Mouse (Mus musculus) kidney, postnatal 4 days (tissue): ENCODE measurements around the gene Nfx1.

ENCODE experiments used
- DNase-seq, 2 experiments: peaks; one replicate each; pipeline ENCODE4 v3.0.0; 2021; ENCODE audit warnings: mixed read lengths in 2 of 2

Gene Nfx1

GRCm38 (mm10) chr4:41047524-41048271, 77.0 kb downstream of the Nfx1 start, which contains the start of gene Aqp7:
Aqp7 (minus strand) TSS chr4:41048139.
- DNase-seq, result no peak

GRCm38 (mm10) chr4:41048926-41049325, 78.2 kb downstream of the Nfx1 start:
- no peak for DNase-seq

- DNase-seq, result peak; percentile 94
These were observed 80.3 kb downstream of the Nfx1 start for GRCm38 (mm10) chr4:41050726-41051675.

GRCm38 (mm10) chr4:41051781-41052180, 81.1 kb downstream of the Nfx1 start:
- no peak for DNase-seq

DNA sequence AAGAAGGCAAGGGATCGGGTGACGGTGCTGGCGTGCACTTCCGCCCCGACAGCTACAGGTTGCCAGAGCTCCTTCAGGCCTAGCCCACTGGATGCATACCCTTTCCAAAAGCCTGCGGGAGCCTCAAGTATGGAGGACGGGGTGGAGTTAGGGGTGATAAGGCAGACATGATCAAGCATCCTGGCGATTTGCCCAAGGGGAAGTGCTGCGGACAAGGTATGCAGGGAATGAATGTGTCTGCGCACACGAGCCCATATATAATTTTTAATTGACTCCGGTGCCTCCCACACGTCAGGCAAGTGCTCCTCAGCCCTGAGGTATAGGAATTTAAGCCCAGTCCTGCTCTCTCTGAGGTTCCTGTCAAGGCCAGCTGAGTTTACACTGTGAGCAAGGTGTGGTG, 84.4 kb downstream of the Nfx1 start:
- DNase-seq, result peak; percentile 66 to 78

DNA sequence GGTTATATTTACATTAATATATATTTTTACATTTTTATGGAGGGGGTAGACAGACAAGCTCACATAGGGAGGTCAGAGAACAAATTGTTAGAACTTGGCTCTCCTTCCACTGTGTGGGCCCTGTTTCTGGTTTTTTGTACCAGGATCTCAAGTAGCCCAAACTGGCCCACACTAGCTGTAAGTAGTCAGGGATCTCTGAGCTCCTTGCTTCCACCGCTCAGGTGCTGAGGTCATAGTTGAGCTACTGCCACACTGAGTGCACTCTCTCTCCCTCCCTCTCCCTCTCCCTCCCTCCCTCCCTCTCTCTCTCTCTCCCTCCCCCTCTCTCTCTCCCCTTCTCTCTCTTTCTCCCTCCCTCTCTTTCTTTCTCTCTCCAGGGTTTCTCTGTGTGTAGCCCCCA, 85.5 kb downstream of the Nfx1 start:
- no peak for DNase-seq

DNA sequence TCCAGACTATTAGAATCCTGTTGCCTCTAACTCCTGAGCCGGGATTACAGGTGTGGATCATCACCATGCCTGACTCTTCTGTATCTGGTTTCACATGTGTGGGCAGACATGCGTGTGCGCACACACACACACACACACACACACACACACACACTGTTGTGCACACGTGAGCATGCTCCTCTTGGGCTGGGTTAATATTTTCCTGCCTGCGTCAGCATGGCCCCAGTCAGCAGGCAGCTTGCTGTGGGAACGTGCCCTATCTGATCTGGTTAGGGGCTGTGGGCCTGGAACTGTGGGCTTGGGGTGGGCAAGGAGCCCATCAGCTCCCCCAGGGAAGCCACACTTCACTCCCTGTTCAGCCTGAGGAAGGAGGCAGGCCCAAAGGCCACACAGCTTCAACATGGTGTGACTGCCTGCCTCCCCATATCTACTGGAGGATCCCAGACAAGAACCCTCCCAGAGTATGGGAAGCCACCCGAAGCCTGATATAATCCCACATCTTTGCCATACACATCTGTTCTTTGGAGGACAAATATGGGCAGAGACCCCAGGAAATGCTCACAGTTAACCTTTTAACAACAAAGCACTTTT, 86.1 kb downstream of the Nfx1 start:
- DNase-seq, result peak; percentile 59 to 71

- no peak for DNase-seq
These were observed 86.7 kb downstream of the Nfx1 start for GRCm38 (mm10) chr4:41057361-41057760.

GRCm38 (mm10) chr4:41063351-41063750, 92.6 kb downstream of the Nfx1 start:
- peak in 1 of 2 experiments; percentile 57 for DNase-seq

DNA sequence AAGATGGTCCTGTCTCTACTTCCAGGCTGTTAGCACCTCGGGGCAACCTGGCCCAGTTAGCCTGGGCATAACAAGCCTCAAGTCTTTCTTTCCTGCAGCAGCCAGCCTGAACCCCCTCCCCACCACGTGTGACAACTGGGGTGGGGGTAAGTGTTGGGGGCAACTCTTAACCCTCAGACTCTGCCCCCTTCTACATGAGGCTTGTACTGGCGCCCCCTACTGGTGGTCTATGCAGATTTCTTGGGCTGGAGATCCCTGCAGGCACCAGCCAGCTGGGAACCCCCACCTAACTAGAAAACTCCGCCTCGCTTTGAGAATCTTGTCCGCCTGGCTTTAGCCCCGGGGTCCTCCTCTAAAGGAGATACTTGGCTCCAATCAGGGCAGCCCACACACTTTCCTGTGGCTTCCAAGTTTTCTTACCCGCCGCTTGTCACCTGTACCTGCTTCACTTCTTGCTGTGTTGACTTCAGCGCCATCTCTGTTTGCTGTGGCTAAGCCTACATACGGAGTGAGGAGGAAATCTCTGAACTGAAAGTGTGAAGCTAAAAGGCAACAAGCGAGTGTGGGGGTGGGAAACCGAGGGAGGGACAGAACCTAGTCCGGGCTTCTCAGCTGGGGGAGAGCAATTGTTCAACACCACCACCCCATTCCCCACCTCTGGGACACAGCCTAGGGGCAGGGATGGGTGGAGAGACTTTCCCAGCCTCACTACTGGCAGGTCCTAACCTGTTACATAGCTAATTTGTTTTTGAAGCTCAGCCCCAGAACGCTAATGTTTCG, 93.4 kb downstream of the Nfx1 start:
- DNase-seq, result peak; percentile 56 to 66

DNA sequence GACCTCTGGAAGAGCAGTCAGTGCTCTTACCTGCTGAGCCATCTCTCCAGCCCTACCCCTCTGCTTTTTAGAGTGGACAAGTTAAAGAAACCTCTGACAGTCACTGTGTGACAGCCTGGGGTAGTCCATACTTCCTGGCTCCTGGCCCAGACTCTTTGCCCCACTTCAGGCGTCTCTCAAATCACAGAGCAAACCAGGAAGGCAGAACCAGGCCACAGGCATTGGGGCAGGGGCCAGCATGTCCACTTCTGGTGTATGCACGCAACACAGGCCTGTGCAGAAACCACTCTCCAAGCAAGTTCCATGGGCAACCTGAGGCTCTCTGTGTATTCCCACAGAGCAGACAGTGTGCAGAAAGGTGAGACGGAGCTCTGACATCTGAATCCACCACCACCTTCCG, 94.5 kb downstream of the Nfx1 start:
- DNase-seq, result no peak

DNA sequence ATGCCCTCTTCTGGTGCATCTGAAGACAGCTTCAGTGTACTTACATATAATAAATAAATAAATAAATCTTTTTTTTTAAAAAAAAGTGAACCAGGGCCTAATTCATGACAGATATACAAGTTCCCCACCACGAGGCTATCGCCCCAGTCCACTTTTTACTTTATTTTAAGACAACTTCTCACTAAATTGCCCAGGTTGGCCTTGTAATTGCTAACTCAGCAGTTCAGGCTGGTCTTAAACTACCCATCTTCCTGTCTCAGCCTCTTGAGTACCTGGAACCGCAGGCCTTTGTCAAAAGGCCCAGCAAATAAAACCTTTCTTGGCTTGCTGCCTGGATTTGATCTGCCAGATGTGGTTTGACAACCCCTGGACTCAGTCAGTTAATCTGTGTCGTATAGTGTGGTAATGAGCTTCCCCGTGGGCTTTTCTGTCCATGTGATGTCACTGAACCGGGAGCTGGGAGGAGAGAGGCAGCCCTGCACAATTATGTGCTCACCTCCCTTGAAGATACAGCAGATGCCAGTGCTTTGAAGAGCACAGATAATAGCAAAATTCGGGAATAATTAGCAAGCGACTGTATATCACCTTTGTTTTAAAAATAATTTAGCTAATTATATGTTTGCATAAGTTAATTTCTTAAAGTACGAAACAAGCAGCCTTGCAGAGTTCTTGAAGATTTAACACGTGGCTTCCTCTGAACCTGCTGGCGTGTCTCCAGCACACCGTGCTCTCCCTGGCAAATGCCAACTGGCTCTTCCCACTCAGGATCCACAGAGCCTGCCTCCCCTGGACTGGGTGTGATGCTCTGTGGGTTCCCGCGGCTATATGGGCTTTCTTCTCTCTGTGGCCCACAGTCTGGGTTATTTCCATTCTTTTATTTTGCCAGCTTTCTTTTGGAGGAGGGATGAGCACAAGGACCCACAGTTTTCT, 101.1 kb downstream of the Nfx1 start:
- no peak for DNase-seq

DNA sequence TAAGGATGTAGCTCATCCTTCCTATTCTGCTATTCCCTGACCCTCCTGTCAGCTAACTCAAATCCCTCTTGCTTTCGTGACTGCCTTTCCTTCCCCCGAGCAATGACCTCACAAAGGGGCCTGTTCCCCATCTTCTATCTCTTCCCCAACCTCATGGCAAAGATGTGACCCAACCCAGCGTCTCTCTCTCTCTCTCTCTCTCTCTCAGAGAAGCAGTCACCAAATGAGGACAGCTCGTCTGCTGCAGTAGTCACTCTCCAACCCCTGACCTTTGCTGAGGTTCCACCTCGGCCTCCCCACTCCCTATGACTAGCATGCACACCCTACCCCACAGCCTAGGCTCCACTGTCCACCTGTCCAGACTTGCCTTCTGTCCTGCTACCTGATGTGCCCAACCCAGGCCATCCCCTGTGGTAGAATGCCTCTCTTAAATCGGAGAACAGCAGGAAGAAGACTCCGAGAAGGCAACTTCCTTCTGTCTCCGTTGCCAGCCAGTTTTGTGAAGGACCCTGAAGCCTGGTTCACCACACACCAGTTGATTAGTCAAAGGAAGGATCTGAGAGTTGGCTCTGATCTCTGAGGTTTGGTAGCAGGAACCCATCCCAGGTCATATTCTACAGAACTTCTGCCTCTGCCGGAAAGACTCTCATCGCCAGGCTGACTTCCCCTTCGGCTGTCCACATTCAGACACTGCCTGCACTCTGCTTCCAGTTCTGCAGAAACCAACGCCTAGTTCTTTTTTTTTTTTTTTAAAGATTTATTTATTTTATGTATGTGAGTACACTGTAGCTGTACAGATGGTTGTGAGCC, 102.5 kb downstream of the Nfx1 start:
- DNase-seq, result no peak

DNA sequence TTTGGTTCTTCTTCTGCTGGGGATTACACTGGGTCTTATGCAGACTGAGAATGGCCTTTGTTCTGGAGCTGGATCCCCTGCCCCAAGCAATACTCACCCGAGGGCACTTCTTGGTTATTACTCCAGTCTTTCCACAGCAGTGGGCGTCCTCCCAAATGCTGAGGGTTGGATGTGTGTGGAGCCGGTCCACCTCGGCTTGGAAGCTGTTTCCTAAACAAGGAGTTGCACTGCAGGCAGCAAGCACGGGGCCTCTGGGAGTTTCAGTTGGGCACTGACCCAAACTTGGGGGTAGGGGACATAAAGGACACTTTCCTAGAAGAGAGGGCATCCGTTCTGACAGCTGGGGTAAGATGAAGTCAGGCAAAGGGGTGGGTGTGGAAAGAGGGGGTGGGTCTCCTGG, 103.8 kb downstream of the Nfx1 start:
- no peak for DNase-seq
